Mouse (Mus musculus): ENCODE data around the gene Lcp1. TPM values are rescaled to one million over a fixed set of nuclear protein-coding genes. Genes with fewer than 3 reads are reported as not detected.

Gene Lcp1
- polyA plus RNA-seq, 1 experiment from 2014 or later, result 12.9 TPM

GRCm38 (mm10) chr14:75178801-75179211, 47.9 kb downstream of the Lcp1 start:
- H3K4me3 ChIP-seq, result no peak overlapping the region
- H3K9ac ChIP-seq, result no peak overlapping the region
- no peaks in the 10 kb centered on the region for H3K4me1 ChIP-seq (replicated peaks)
- H3K4me2 ChIP-seq, result no peak overlapping the region
- no peaks in the 10 kb centered on the region for H3K9me3 ChIP-seq
- H3K27me3 ChIP-seq, result no peaks in the 10 kb centered on the region
- H3K27ac ChIP-seq (replicated peaks), result no peak overlapping the region
- 86% methylated on average over 10 of the region's 10 CpGs for WGBS
- H3K36me3 ChIP-seq, result no peaks in the 10 kb centered on the region
- no peak for ATAC-seq (ENCODE audit: low FRiP score, low read depth)

GRCm38 (mm10) chr14:75179255-75179963, 48.5 kb downstream of the Lcp1 start:
- no peaks in the 10 kb centered on the region for H3K27me3 ChIP-seq
- no peak overlapping the region for H3K27ac ChIP-seq (replicated peaks)
- no peaks in the 10 kb centered on the region for H3K36me3 ChIP-seq
- H3K4me3 ChIP-seq, result no peak overlapping the region
- no peak overlapping the region for H3K9ac ChIP-seq
- H3K9me3 ChIP-seq, result no peaks in the 10 kb centered on the region
- no peaks in the 10 kb centered on the region for H3K4me1 ChIP-seq (replicated peaks)
- no peak overlapping the region for H3K4me2 ChIP-seq
- WGBS, result 86% methylated on average over 20 of the region's 20 CpGs
- no peak for ATAC-seq (ENCODE audit: low FRiP score, low read depth)

- Histone ChIP-seq H3K27ac (replicated peaks) (no peak overlapping the region), H3K9me3 (no peaks in the 10 kb centered on the region), H3K4me1 (replicated peaks) (no peaks in the 10 kb centered on the region), H3K36me3 (no peaks in the 10 kb centered on the region), H3K9ac (no peak overlapping the region), H3K27me3 (no peaks in the 10 kb centered on the region), H3K4me2 (no peak overlapping the region), H3K4me3 (no peak overlapping the region)
- WGBS, result 85% methylated on average over 8 of the region's 8 CpGs
- no peak for ATAC-seq (ENCODE audit: low FRiP score, low read depth)
Observed at GRCm38 (mm10) chr14:75180551-75180978, 49.7 kb downstream of the Lcp1 start.

GRCm38 (mm10) chr14:75181062-75181935, 50.4 kb downstream of the Lcp1 start:
- H3K27me3 ChIP-seq, result no peaks in the 10 kb centered on the region
- no peak overlapping the region for H3K9ac ChIP-seq
- no peaks in the 10 kb centered on the region for H3K4me1 ChIP-seq (replicated peaks)
- H3K4me2 ChIP-seq, result no peak overlapping the region
- no peak overlapping the region for H3K27ac ChIP-seq (replicated peaks)
- no peak overlapping the region for H3K4me3 ChIP-seq
- 88% methylated on average over 9 of the region's 9 CpGs for WGBS
- ATAC-seq (ENCODE audit: low FRiP score, low read depth), result no peak
- no peaks in the 10 kb centered on the region for H3K36me3 ChIP-seq
- H3K9me3 ChIP-seq, result no peaks in the 10 kb centered on the region

GRCm38 (mm10) chr14:75182378-75182777, 51.5 kb downstream of the Lcp1 start:
- Histone ChIP-seq H3K4me1 (replicated peaks) (no peaks in the 10 kb centered on the region), H3K4me3 (no peak overlapping the region), H3K4me2 (no peak overlapping the region), H3K9ac (no peak overlapping the region), H3K36me3 (no peaks in the 10 kb centered on the region), H3K27ac (replicated peaks) (no peak overlapping the region), H3K9me3 (no peaks in the 10 kb centered on the region), H3K27me3 (no peaks in the 10 kb centered on the region)
- no peak for ATAC-seq (ENCODE audit: low FRiP score, low read depth)
- WGBS, result 87% methylated on average over 4 of the region's 4 CpGs

- Histone ChIP-seq H3K9me3 (no peaks in the 10 kb centered on the region), H3K36me3 (no peaks in the 10 kb centered on the region), H3K27ac (replicated peaks) (no peak overlapping the region), H3K4me1 (replicated peaks) (no peaks in the 10 kb centered on the region), H3K4me3 (no peak overlapping the region), H3K27me3 (no peaks in the 10 kb centered on the region), H3K9ac (no peak overlapping the region), H3K4me2 (no peak overlapping the region)
- WGBS, result 91% methylated on average over 5 of the region's 5 CpGs
- ATAC-seq (ENCODE audit: low FRiP score, low read depth), result no peak
Observed at GRCm38 (mm10) chr14:75182831-75183230, 51.9 kb downstream of the Lcp1 start.

GRCm38 (mm10) chr14:75184069-75184790, 53.3 kb downstream of the Lcp1 start:
- no peak for ATAC-seq (ENCODE audit: low FRiP score, low read depth)
- WGBS, result 85% methylated on average over 4 of the region's 4 CpGs
- no peaks in the 10 kb centered on the region for H3K4me1 ChIP-seq (replicated peaks)
- no peaks in the 10 kb centered on the region for H3K36me3 ChIP-seq
- H3K9me3 ChIP-seq, result no peaks in the 10 kb centered on the region
- H3K27me3 ChIP-seq, result no peaks in the 10 kb centered on the region
- H3K4me2 ChIP-seq, result no peak overlapping the region
- H3K9ac ChIP-seq, result no peak overlapping the region
- H3K27ac ChIP-seq (replicated peaks), result no peak overlapping the region
- H3K4me3 ChIP-seq, result no peak overlapping the region

GRCm38 (mm10) chr14:75185796-75186594, 55.1 kb downstream of the Lcp1 start:
- no peak overlapping the region for H3K27ac ChIP-seq (replicated peaks)
- no peaks in the 10 kb centered on the region for H3K9me3 ChIP-seq
- no peaks in the 10 kb centered on the region for H3K27me3 ChIP-seq
- H3K36me3 ChIP-seq, result no peaks in the 10 kb centered on the region
- H3K9ac ChIP-seq, result no peak overlapping the region
- H3K4me3 ChIP-seq, result no peak overlapping the region
- H3K4me1 ChIP-seq (replicated peaks), result no peaks in the 10 kb centered on the region
- 84% methylated on average over 5 of the region's 5 CpGs for WGBS
- H3K4me2 ChIP-seq, result no peak overlapping the region
- no peak for ATAC-seq (ENCODE audit: low FRiP score, low read depth)

- no peak overlapping the region for H3K4me3 ChIP-seq
- H3K9ac ChIP-seq, result no peak overlapping the region
- ATAC-seq (ENCODE audit: low FRiP score, low read depth), result no peak
- WGBS, result 90% methylated on average over 8 of the region's 8 CpGs
- no peaks in the 10 kb centered on the region for H3K27me3 ChIP-seq
- no peaks in the 10 kb centered on the region for H3K4me1 ChIP-seq (replicated peaks)
- no peaks in the 10 kb centered on the region for H3K36me3 ChIP-seq
- H3K9me3 ChIP-seq, result no peaks in the 10 kb centered on the region
- H3K4me2 ChIP-seq, result no peak overlapping the region
- no peak overlapping the region for H3K27ac ChIP-seq (replicated peaks)
Observed at GRCm38 (mm10) chr14:75186858-75187415, 56.0 kb downstream of the Lcp1 start.

GRCm38 (mm10) chr14:75188521-75188920, 57.6 kb downstream of the Lcp1 start:
- no peak for ATAC-seq (ENCODE audit: low FRiP score, low read depth)
- no peak overlapping the region for H3K4me3 ChIP-seq
- no peak overlapping the region for H3K27ac ChIP-seq (replicated peaks)
- H3K27me3 ChIP-seq, result no peaks in the 10 kb centered on the region
- WGBS, result 70% methylated on average over 6 of the region's 6 CpGs
- H3K9me3 ChIP-seq, result no peaks in the 10 kb centered on the region
- no peaks in the 10 kb centered on the region for H3K36me3 ChIP-seq
- no peaks in the 10 kb centered on the region for H3K4me1 ChIP-seq (replicated peaks)
- no peak overlapping the region for H3K9ac ChIP-seq
- no peak overlapping the region for H3K4me2 ChIP-seq

GRCm38 (mm10) chr14:75189031-75189430, 58.1 kb downstream of the Lcp1 start:
- no peak overlapping the region for H3K9ac ChIP-seq
- no peaks in the 10 kb centered on the region for H3K4me1 ChIP-seq (replicated peaks)
- no peak overlapping the region for H3K4me2 ChIP-seq
- H3K36me3 ChIP-seq, result no peaks in the 10 kb centered on the region
- H3K9me3 ChIP-seq, result no peaks in the 10 kb centered on the region
- WGBS, result 94% methylated on average over 4 of the region's 4 CpGs
- ATAC-seq (ENCODE audit: low FRiP score, low read depth), result no peak
- H3K4me3 ChIP-seq, result no peak overlapping the region
- H3K27ac ChIP-seq (replicated peaks), result no peak overlapping the region
- no peaks in the 10 kb centered on the region for H3K27me3 ChIP-seq

Measured in hindbrain, embryonic 15.5 days (tissue).